Mouse (Mus musculus) telencephalon, adult 2 months (tissue): ENCODE measurements at regions not wholly inside any gene's neighbourhood (a gene's known extent, or its start where the extent isn't known, plus 50 kb on each side); places are given as distances from the start of the nearest gene placed in this dataset.
"Not testable (repeated sequence)": the region's sequence is repeated elsewhere in the genome, so short reads cannot be mapped to it uniquely, and the experiment has no call there.

Experiments
- DNase-seq: peaks from one replicate; pipeline ENCODE4 v3.0.0-alpha.2; 2011; ENCODE audit warnings: low read depth, low spot score

- no peak for DNase-seq
Measured at GRCm38 (mm10) chr5:22670296-22670695, 75.6 kb upstream of the Lhfpl3 start.

GRCm38 (mm10) chr5:22641233-22641632, 91.0 kb upstream of the Orc5 start:
- DNase-seq: peak; percentile 4

- DNase-seq: not testable (repeated sequence)
Measured at GRCm38 (mm10) chr5:22616989-22617388, 66.8 kb upstream of the Orc5 start.
